Mouse (Mus musculus) liver (tissue): Measurements from ENCODE around the gene Serf2.
"Not testable (repeated sequence)": the region's sequence is repeated elsewhere in the genome, so short reads cannot be mapped to it uniquely, and the experiment has no call there.

Source experiments
- DNase-seq: peaks from one replicate; pipeline ENCODE4 v3.0.0-alpha.2; 2020; ENCODE audit warnings: mixed read lengths

Gene Serf2

DNA sequence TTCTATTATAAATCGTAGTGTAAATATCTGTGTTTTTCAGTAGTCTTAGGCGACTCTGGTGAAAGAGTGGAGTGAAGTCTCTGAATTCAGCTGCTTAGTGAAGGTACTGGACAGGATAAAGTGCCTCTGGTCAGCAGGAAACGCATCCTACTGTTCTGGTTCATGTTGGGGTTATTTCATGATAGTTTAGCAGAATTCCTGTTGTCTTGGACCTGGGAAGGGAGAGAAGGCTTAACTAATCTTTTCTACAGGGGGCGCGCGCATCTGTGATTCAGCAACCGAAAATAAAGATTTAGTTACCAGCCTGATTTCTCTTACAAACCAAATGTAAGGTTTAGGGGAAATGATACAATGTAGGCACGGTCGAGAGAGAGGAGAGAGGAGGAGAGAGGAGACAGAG lies 859 bp upstream of the Serf2 start:
- DNase-seq, result peak; percentile 39

DNA sequence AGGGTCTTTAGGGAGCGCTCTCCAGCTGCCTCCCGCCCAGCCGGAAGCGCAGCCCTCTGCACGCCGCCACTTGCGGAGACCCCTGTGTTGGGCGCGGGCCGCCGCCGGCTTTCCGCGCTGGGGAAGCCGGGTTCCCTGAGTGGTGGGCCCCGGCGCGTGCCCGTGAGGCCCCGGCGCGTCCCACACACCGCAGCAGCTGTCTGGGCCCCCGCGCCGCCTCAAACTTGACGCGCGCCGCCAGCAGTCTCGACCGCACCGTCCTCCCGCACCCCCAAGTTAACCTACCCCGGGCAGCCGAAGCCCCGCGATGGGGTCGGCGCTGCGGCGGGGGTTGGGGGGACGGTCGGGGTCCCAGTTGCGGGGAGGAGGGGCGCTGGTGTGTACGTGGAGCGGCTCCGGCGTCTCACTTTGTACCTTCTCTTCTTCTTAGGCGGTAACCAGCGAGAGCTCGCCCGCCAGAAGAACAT lies 583 bp downstream of the Serf2 start:
- DNase-seq, result peak; percentile 41

DNA sequence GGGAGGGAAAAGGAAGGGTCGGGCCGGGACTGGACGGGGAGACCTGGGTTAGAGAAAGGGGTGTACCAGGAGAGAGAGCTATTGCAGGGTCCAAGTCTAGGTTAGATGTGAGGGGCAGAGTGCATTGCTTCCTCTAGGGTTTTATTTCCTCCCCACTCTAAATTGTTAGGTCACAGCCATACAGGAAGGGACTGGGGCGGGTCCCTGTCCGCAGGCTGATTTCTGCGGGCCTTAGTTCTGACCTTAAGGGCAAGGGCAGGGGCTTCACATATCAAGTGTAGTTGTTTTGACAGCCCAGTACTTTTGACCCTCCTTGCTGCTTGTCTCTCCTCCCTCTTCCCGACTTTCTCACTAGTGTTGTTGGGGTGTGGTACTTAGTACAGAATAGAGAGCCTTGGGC lies 1.1 kb downstream of the Serf2 start:
- peak; percentile 24 for DNase-seq

DNA sequence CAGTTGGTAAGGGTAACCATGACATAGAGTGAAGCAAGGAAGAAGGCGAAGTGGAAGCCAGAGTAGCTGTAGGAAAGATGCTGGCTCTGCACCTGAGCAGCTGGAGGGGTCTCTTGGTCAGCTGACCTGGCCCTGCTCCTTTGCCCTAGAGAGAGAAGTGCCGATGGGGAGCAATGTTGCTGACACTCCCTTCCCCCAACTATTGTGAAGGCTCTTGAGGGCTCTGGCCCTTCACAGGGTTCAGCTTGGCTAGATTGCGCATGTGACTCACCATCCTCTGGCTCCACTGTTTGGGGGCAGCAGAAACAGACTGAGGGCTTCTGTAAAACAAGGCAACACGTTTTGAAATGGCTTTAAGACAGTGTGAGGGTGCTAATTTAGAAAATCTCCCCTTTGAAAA lies 3.4 kb downstream of the Serf2 start:
- no peak for DNase-seq

DNA sequence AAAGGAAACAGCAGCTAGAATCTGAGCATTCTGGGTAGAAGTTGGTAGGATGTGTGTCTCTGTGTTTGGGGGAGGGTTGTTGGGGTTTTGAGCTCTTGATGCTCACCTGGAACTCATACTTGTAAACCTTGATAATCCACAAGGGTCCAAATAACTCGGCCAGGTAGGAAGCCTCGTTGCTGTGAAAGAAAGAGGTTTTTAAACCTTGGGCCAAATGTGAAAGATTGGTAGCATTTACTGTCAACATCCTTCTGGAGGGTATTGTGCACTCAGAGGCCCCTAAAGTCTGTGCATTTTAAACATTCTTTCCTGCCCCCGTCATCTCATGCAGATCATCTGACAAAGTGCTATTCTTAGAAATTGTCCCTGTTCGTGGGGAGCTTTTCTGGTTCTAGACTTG lies 4.0 kb downstream of the Serf2 start, which contains the start of gene Hypk:
Gene Hypk (plus strand): TSS at position 301 of the 400 bp plus-strand sequence.
- no peak for DNase-seq

DNA sequence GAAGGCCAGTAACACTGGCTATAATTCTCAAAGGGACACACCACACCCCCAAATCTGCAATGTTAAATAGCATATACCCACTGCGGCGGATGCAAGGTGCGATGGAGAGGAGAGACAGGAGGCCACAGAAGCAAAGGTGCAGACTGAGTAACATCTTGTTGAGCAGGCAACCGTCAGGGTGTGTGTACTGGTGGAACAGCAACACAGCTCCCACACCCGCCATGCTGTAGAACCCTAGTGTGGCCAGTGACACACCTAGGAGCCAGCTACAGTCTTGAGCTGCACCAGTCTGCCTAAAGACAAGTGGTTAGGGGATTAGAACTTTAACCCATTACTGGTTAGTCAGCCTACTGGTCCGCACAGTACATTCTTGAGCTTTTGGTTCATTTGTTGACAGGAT lies 4.9 kb downstream of the Serf2 start:
- no peak for DNase-seq

DNA sequence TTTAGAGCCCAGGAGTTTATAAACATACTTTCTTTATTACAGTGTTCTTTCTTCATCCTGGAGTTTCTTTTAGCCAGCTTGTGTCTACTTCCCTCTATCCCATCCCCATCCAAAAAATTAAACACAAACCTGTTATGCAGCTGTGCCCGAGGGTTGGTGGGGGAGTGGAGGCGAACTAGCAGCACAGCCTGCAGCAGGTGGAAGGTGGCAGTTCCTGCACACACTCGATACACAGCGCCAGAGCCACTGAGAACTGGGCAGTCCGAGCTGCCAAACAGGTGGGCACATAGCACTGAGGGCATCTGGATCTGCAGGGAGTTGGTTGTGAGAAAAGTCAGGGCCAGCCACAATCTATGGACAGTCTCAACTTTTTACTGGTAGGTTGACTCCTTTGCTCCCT lies 6.5 kb downstream of the Serf2 start:
- no peak for DNase-seq

DNA sequence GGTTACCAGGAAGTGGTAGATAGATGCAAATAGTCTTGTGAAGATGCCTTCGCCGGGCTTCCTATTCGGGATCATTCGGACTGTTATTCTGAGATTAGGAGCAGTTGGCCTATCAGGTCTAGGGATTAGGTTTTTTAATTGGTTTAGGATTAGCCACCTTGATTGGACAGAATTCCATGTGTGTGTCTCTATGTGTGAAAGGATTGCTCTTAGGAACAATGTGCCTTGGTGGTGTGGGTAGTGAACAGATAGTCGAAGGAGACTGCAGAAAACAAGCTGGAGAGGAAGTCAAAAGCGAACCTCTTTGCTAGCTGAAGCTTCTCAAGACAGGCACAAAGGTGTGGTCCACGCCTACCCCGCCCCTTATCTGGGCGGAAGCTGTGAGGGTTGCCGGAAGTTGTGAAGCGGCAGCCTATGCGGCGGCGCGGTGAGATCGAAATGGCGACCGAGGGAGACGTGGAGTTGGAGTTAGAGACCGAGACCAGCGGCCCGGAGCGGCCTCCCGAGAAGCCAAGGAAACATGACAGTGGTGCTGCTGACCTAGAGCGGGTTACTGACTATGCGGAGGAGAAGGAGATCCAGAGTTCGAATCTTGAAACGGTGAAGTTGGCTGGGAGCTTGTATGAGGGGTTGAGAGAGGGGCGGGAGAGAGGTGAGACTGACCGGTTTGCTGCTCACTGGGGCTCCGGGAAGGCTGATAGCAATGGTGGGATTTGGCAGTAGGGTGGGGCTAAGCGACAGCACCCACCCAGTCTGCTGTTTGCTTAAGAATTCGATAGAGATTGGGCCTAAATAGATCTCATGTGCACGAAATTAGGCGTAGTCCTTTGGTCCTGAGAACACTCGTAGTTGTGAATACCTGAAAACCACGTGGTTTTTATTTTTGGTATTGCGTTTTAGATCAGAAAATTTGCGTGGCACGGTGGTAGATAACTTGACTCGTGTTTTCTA lies 8.0 kb downstream of the Serf2 start, which contains the start of gene Serinc4:
Gene Serinc4 (minus strand): TSS at position 90 of the 951 bp plus-strand sequence.
- peak; percentile 93 for DNase-seq

DNA sequence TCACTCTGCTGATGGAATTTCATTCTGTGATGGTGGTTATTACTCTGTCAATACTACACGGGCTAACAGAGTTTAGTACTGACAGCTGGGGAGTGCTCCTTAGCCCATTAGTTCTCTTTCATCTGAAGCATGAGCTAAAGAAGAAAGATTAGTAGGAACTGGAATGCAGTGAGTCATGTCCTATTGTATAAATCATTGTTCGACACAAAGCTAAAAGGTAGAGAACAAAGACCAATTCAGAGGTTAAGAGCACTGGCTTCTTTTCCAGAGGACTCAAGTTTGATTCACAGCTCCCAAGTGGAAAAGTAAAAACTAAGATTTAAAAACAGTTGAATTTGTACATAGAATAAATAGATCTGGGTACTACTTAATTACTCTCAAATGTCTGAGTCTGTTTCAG lies 11.1 kb downstream of the Serf2 start:
- DNase-seq, result no peak

DNA sequence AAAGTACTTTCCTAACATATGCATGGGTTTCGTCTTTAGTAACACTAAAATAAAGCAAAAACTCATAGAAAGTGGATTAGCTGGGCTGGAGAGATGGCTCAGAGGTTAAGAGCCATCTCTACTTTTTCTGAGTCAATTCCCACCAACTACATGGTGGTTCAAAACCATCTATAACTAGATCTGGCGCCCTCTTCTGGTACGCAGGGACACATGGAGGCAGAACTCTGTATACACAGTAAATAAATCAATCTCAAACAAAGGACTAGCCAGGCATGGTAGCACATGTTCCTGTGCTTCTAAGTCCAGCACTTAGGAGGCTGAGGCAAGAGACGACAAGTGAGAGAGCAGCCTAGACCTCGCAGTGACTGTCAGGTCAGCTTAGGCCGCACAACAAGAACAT lies 20.0 kb downstream of the Serf2 start:
- DNase-seq, result not testable (repeated sequence)

DNA sequence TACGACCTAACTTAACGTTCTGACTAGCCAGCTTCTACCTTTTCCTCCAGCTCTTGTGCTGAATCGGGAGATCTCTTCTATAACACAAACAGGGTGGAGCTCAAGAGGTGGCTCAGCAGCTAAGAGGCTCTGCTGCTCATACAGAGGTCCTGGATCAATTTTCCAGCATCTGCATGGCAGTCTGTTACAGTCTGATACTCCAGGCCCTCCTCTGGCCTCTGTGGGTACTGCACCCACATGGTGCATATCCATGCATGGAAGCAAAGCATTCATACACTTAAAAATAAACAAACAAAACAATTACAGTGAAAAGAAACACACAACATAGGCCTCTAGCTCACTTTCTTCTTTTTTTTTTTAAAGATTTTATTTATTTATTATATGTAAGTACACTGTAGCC lies 23.8 kb downstream of the Serf2 start:
- DNase-seq, result not testable (repeated sequence)

DNA sequence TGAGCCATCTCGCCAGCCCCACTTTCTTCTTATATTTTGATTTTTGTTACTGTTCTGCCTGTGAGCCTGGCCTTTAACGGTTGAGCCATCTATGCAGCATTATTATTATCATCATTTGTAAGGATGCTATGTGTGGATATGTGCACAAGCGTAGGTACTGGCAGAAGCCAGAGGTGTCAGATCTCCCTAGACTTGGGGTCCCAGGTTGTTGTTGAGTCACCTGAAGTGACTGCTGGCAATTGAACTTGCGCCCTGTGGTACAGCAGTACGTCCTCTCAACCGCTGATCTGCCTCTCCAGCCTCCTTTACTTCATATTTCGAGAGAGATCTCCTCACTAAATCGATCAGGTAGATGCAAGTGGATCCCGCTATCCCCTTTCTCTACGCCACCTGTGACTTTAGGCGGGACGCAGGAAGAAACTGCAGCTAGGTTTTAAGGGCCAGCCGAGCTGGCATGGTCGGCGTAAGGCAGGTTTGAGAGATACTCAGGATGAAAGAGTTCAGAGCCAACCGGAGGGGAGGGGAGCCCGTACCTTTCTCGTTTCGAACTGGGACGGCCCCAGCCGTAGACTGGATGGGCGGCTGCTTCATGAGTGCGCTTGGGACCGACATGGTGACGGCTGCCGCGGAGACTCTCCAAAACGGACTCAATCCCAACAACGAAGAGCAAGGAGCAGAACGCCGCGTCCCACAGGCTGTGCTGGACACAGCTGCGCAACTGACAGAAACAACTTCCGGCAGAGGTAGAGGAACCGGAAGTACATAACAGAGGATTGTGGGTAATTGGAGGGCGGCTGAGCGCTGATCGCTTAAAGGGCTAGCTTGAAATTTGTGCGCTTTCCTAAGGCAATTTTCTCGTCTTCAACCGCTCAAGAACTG lies 24.5 kb downstream of the Serf2 start, which contains the start of gene Mfap1b:
Gene Mfap1b (minus strand): TSS at position 767 of the 879 bp plus-strand sequence.
- DNase-seq, result peak; percentile 83

DNA sequence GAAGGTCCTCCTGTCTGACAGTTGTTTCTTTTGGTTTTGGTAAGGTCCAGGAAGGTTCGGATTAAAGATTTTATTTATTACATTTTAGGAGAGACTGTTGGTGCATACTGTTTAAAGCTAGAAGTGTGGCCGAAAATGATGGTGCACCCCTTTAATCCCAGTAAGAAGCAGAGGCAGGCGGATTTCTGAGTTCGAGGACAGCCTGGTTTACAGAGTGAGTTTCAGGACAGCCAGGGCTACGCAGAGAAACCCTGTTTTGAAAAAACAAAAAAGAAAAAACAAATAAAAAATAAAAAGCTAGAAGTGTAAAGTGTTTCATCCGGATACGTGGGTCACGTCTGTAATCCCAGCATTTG lies 25.2 kb downstream of the Serf2 start:
- DNase-seq, result no peak

DNA sequence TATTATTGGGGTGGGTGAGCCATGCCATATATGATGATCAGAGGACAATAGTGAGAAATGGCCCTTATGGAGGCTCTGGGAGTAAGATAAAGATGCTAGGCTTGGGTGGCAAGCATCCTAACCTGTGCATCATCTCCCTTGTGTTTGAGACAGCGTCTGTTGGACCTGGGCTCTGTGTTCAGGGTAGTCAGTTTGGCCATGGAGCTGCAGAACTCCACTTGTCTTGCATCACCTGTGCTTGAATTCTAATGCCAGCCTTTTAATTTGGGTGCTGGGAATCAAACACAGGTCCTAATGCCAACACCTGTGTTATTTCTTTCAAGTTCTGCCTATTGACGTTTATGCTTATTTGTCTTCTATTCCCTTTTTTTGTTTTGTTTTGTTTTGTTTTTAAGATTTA lies 26.3 kb downstream of the Serf2 start:
- not testable (repeated sequence) for DNase-seq

DNA sequence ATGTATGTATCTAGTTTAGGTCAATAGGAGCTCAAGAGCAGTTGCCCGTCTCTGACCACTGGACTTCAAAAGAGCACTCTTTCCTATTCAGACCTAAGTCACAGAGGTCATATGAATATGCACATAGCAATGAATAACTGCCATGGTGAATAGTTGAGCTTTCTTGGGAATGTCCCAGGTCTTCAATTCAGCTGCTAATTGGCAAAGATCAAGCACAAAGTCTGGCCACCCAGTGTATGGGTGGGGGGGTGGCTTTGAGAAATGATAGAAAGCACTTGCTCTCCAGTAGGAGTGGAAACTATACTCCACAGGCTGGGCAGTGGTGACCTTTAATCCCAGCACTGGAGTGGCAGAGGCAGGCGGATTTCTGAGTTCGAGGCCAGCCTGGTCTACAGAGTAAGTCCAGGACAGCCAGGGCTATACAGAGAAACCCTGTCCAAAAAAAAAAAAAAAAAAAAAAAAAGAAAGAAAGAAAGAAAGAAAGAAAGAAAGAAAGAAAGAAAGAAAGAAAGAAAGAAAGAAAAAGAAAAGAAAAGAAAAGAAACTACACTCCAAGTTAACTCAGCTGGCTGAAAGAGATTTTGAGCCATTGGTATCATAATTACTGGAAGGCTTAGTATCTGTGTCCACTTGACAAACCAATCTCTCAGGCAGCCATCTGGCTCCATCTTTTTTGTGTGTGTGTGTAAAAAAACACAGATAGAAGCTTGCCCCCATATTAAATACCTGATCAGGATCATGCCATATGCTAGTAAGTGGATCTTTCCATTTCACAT lies 28.7 kb downstream of the Serf2 start:
- no peak for DNase-seq

DNA sequence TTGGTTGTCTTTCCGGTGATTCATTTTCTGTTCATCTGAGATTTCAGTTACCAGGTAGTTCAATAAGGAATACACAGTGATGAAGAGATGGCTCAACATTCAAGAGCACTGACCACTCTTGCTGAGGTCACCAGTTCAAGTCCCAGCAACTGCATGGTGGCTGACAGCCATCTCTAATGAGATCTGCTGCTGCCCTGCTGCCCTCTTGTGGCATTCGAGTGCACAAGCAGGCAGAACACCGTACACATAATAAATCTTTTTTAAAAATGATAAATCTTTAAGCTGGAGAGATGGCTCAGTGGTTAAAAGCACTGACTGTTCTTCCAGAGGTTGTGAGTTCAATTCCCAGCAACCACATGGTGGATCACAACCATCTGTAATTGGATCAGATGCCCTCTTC lies 31.5 kb downstream of the Serf2 start:
- peak; percentile 48 for DNase-seq

DNA sequence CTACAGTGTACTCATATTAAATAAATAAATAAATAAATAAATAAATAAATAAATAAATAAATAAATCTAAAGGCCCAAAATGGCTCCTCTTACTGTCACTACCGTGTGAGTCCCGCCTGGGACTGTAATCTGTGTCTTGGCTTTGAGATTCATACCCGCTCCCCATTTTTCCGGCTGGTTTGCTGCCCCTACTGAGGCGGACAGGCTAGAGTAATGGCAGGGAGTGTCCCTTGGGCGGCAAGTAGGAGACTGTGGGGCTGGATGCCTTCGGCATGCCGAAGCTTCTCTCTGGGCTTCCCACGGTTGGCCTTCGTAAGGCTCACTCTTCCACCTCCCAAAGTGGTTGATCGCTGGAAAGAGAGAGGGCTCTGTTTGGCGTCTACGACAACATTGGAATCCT lies 31.9 kb downstream of the Serf2 start:
- DNase-seq, result not testable (repeated sequence)

DNA sequence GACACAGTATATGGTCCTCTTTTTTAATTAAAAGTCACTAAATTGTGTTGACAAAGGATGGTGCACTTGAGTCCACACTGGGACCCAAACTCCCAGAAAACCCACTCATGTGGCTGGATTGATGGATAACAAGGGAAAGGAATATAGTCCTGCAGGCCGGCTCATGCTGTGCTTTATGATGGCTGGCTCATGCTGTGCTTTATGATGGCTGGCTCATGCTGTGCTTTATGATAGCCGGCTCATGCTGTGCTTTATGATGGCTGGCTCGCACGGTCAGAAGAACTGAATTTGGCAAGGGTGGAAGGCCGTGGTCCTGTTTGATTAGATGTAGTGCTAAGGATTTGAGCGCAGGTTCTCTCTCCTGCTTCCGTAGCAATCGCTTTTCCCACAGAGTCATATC lies 34.6 kb downstream of the Serf2 start:
- no peak for DNase-seq

DNA sequence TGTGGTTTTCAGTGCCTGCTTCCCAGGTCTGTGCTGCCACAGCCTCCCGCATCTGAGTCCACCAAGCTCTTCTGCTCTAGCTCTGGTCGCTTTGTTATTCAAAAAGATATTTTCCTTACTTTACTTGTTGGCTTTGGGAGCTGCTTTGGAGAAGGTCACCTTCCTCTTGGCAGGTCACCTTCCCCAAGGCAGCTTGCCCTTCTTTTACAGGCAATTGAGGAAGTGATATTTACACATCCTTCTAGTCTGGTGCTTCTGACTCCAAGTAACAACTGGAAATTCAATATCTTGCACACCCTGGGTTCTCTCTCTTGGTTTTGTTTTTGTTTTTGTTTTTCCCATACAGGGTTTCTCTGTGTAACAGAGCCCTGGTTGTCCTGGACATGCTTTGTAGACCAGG lies 35.4 kb downstream of the Serf2 start:
- DNase-seq, result not testable (repeated sequence)

DNA sequence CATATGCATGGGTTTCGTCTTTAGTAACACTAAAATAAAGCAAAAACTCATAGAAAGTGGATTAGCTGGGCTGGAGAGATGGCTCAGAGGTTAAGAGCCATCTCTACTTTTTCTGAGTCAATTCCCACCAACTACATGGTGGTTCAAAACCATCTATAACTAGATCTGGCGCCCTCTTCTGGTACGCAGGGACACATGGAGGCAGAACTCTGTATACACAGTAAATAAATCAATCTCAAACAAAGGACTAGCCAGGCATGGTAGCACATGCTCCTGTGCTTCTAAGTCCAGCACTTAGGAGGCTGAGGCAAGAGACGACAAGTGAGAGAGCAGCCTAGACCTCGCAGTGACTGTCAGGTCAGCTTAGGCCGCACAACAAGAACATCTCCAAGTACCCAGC lies 52.6 kb downstream of the Serf2 start:
- not testable (repeated sequence) for DNase-seq

DNA sequence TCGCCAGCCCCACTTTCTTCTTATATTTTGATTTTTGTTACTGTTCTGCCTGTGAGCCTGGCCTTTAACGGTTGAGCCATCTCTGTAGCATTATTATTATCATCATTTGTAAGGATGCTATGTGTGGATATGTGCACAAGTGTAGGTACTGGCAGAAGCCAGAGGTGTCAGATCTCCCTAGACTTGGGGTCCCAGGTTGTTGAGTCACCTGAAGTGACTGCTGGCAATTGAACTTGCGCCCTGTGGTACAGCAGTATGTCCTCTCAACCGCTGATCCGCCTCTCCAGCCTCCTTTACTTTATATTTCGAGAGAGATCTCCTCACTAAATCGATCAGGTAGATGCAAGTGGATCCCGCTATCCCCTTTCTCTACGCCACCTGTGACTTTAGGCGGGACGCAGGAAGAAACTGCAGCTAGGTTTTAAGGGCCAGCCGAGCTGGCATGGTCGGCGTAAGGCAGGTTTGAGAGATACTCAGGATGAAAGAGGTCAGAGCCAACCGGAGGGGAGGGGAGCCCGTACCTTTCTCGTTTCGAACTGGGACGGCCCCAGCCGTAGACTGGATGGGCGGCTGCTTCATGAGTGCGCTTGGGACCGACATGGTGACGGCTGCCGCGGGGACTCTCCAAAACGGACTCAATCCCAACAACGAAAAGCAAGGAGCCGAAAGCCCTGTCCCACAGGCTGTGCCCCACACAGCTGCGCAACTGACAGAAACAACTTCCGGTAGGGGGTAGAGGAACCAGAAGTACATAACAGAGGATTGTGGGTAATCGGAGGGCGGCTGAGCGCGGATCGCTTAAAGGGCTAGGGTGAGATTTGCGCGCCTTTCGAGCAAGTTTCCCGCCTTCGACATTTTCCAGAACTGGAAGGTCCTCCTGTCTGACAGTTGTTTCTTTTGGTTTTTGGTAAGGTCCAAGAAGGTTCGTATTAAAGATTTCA lies 57.2 kb downstream of the Serf2 start, which contains the start of the genes Mfap1a and Wdr76:
Gene Mfap1a (minus strand): TSS at position 724 of the 941 bp plus-strand sequence.
Gene Wdr76 (plus strand): TSS at position 782 of the 941 bp plus-strand sequence.
- DNase-seq, result peak; percentile 89
